Mouse (Mus musculus) brain, embryonic 14.5 days (tissue): ENCODE measurements around the gene Gja1. TPM values are rescaled to one million over a fixed set of nuclear protein-coding genes. Genes with fewer than 3 reads are reported as not detected.
"Not testable (repeated sequence)": the region's sequence is repeated elsewhere in the genome, so short reads cannot be mapped to it uniquely, and the experiment has no call there.

Experiments
- DNase-seq: peaks from one replicate; pipeline ENCODE4 v3.0.0-alpha.2; 2011; ENCODE audit warnings: low read depth
- CTCF ChIP-seq: fragments of 200-500 bp; IDR thresholded peaks from 2 replicates; pipeline ENCODE4 v1.5.1; 2012; ENCODE audit warnings: inconsistent platforms, mild to moderate bottlenecking, moderate library complexity, borderline replicate concordance; ENCODE audit not compliant: insufficient read depth, insufficient read length; ENCODE audit errors: extremely low read depth
- POLR2A ChIP-seq: fragments of 200-500 bp; IDR thresholded peaks from 2 replicates; pipeline ENCODE4 v1.6.1; 2012; ENCODE audit warnings: mild to moderate bottlenecking, inconsistent platforms, borderline replicate concordance; ENCODE audit not compliant: poor library complexity, insufficient read depth, insufficient read length, severe bottlenecking; ENCODE audit errors: extremely low read depth
- polyA plus RNA-seq: library from polyadenylated mRNA; depleted of rRNA; stranded (reverse); fragments of >200 nt; gene quantifications from 2 replicates; pipeline ENCODE4 v1.2.3, GENCODE M21; 2012

Gja1 gene
- polyA plus RNA-seq, 1 experiment: 36.8 TPM

GRCm38 (mm10) chr10:56385195-56386109 is 8.3 kb downstream of the Gja1 start:
- DNase-seq: peak; percentile 50

DNA sequence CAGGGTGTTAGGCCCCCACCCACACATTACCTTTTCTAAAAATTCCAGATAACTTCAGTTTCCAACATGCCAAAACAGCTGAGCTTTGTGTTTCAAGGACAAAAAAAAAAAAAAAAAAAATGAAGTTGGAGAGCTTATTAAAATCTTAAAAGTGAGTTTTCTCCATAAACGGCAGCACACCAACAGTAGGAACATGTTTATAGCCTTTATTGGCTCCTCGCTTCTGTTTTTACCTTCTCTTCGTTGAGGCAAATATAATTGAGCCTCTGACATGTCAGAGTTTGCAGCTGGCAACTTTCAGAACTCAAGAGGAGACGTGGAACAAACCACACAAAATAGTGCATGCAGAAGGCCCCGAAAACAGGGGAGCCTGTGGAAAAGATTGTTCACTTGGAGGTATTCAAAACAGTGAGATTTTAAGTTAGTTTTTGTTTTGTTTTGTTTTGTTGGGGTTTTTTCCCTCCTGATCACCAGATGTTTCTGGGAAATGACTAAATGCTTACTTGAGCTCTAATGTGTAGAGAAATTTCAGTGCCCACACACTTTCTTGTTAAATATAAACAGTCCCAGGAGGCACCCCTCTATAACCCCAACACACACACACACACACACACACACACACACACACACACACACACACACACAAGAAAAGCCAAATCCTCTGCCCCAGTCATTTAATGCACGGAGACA is 16.1 kb downstream of the Gja1 start:
- no peak for DNase-seq
- TF ChIP-seq CTCF (no peak), POLR2A (no peak)

More at GRCm38 (mm10) chr10:56385195-56386109, 8.3 kb downstream of the Gja1 start:
- TF ChIP-seq POLR2A: no peak
- TF ChIP-seq CTCF: no peak

DNA sequence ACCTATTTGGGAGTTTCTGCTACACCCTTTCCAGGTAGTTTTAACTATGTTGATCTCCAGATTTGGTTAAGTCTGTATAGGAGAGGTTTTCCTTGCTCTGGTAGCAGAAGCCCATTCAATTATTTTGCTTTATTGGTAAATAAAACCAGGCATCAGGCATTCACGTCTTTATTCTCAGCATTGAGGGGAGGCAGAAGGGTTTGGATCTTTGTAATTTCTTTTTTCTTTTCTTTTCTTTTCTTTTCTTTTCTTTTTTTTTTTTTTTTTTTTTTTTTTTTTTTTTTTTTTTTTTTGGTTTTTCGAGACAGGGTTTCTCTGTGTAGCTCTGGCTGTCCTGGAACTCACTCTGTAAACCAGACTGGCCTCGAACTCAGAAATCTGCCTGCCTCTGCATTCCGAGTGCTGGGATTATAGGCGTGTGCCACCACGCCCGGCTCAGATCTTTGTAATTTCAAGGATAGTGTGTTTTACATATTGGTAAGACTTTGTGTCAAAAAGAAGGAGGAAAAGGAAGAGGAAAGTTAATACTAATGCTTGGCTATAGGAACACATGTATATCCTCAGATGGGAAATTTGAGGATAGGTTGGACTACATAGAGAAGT is 16.8 kb downstream of the Gja1 start:
- DNase-seq: not testable (repeated sequence)

DNA sequence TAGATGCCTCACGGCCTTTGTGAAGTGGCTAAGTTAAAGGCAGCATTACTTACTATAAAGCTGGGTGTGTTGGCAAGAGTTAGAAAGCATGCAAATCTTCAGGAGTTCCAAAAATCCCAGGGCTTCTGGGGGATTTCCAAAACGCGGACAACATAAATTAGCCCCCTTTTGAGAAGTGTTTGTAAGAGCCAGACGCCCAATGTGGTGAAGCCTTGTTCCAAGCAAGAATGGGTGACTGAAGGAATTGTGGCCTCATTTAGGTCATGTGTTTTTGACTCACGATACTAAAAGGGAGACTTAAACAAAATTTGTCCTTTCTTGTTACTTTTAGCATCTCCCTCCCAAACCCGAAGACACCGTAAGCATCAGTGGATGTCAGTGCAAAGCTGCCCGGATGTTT is 20.7 kb downstream of the Gja1 start:
- TF ChIP-seq CTCF (no peak), POLR2A (no peak)
- DNase-seq: peak; percentile 54

GRCm38 (mm10) chr10:56398310-56398709 is 21.2 kb downstream of the Gja1 start:
- TF ChIP-seq CTCF (no peak), POLR2A (no peak)
- DNase-seq: no peak

- DNase-seq: not testable (repeated sequence)
These were observed 24.3 kb downstream of the Gja1 start for GRCm38 (mm10) chr10:56401396-56401795.

DNA sequence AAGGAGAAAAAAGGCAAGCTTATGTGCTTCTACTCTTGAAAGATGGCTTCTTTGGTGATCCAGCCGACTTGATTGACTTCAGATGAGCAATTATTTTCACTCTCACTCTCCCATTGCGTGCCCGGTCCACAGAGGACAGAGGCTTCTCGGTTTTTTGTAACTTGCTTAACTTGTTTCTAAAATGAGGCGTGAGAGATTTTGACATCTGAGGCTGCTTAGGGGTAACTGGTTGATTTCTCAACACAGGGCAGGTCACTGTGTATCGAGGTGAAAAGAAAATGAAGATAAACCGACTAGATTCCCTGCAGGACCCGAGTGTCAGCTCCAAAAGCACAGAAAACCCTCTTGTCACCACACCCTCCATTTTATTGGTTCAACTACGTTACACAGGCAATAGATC is 28.8 kb downstream of the Gja1 start:
- TF ChIP-seq POLR2A: no peak
- TF ChIP-seq CTCF: no peak
- no peak for DNase-seq

GRCm38 (mm10) chr10:56406386-56407130 is 29.4 kb downstream of the Gja1 start:
- no peak for DNase-seq
- TF ChIP-seq CTCF (peak; percentile 12; the same call in 1 of the 2 replicates), POLR2A (no peak)

DNA sequence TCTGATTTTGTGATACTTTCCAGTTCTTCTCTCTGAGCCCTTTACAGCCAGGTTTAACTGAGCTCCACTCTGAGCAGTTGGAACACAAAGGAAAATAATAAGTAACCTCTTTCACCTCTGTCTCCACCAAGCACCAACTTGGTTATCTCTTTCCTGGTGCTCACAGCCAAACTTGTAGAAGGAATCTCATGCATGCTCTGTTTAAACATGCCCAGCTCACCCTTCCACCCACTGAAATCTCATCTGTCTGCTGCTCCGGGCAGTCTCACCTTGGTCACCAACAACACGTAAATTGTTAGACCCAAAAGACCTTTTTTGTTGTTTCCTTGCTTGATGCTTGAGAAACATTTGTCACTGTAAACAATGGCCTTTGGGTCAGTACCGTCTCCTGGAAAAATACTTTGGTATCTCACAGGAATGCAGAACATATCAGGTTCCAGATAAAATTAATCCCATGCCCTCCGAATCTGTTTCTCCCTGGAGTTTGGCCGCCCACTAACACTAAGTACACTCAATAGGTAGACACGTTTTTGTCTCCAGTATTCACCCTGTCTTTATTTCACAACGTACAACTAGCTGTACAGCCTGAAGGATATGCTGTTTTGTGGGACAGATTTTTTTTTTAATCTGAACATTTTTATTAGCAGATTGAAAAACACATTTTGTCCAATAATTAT is 38.9 kb downstream of the Gja1 start:
- no peak for DNase-seq
- TF ChIP-seq POLR2A (no peak), CTCF (no peak)

GRCm38 (mm10) chr10:56422518-56422917 is 45.4 kb downstream of the Gja1 start:
- DNase-seq: no peak
- TF ChIP-seq POLR2A (no peak), CTCF (no peak)
